ENCODE assay signal across 19 mouse cellular contexts in the genomic region with DNA sequence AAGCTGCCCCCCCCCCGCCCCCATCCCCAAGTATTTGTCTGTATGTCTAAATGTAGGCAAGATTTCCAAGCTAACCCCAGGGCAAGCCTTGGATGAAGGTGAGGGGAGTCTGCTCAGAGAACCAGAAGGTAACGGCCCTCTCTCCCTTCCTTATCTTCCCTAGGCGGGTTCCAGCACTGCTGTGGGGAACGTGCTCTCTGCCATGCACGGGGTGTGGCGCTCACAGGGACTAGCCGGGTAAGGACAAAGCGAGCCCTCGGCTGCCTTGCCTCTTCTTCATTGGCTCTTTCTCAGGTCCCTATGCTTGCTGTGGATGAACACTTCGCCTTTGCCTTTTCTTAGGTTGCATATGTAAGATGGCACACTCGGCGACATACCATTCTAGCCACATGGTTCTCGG.
DNase-seq lines count a peak whose midpoint lies in the region; ATAC-seq lines count a peak whose summit lies in the region.
"Had no signal": no experiment of that assay in that cellular context is flagged by ENCODE, and none has a peak within 500 bp of the region (broad histone marks: within the 10 kb centered on the region; RNA-seq: fewer than 3 reads in every experiment).

No protein-coding gene starts in this region.

- peaks cover 35% of the 10 kb centered on the region for H3K4me1 ChIP-seq in heart, embryonic 16.5 days (ENCODE audit: control insufficient read depth, insufficient read depth, low read length)

- H3K36me3 ChIP-seq in heart, embryonic 16.5 days (ENCODE audit: control insufficient read depth, insufficient read depth) = no peaks in the 10 kb centered on the region
- H3K36me3 ChIP-seq: forebrain, embryonic 15.5 days; hindbrain, embryonic 15.5 days had no signal

- H3K9me3 ChIP-seq in heart, embryonic 16.5 days (replicated peaks; ENCODE audit: control insufficient read depth, low read length) = no peaks in the 10 kb centered on the region
- H3K9me3 ChIP-seq: embryonic facial prominence, embryonic 12.5 days; forebrain, embryonic 15.5 days; heart, embryonic 15.5 days; hindbrain, embryonic 15.5 days had no signal

- no peak overlapping the region for H3K9ac ChIP-seq in heart, embryonic 16.5 days (ENCODE audit: low read length)
- H3K9ac ChIP-seq: embryonic facial prominence, embryonic 12.5 days; forebrain, embryonic 15.5 days; heart, embryonic 15.5 days; hindbrain, embryonic 15.5 days had no signal

- 79% methylated on average over 13 of the region's 13 CpGs for WGBS in heart, embryonic 16.5 days

- no peak overlapping the region for H3K4me3 ChIP-seq in heart, embryonic 16.5 days (ENCODE audit: low read length)
- H3K4me3 ChIP-seq: embryonic facial prominence, embryonic 12.5 days; forebrain, embryonic 15.5 days; heart, embryonic 15.5 days; hindbrain, embryonic 15.5 days had no signal

- H3K27ac ChIP-seq in heart, embryonic 16.5 days (ENCODE audit: low read length) = no peak overlapping the region
- H3K27ac ChIP-seq: embryonic facial prominence, embryonic 12.5 days; forebrain, embryonic 15.5 days; heart, embryonic 15.5 days; hindbrain, embryonic 15.5 days had no signal

- no peak for ATAC-seq in CD4-positive, CD25-positive, alpha-beta regulatory T cell, adult 4 months
- 0 out of 2 replicates have a peak, but pooled peaks have one; percentile 28 for ATAC-seq in heart, embryonic 16.5 days (replicated peaks; ENCODE audit: extremely low read depth, insufficient read depth, low FRiP score)
- ATAC-seq in megakaryocyte progenitor cell, adult 5-6 weeks (replicated peaks; ENCODE audit: poor library complexity) = peak; percentile 33; the same call in 1 of the 2 replicates
- ATAC-seq: forebrain, embryonic 15.5 days had no signal

- peak; percentile 1 for DNase-seq in CD4-positive, CD25-positive, alpha-beta regulatory T cell, adult 2 months (ENCODE audit: low read depth, low spot score)
- no peak for DNase-seq in heart, adult 8-10 months (ENCODE audit: low spot score)
- DNase-seq in R1 (ENCODE audit: low read depth, low spot score) = peak; percentile 21
- DNase-seq in layer of hippocampus, postnatal 36 days = no peak
- DNase-seq: adrenal gland, postnatal 10 days; B cell, adult 2 months; cerebellum, adult 11 months; cerebellum, adult 9-10 months; cerebellum, postnatal 25 days; gastrocnemius, postnatal 14 days; heart, postnatal 36 days had no signal

- H3K27me3 ChIP-seq in heart, embryonic 16.5 days (ENCODE audit: control insufficient read depth, insufficient read depth, low read length) = no peaks in the 10 kb centered on the region
- H3K27me3 ChIP-seq: CH12.LX; embryonic facial prominence, embryonic 12.5 days; forebrain, embryonic 15.5 days; heart, embryonic 15.5 days; hindbrain, embryonic 15.5 days had no signal

- no peak overlapping the region for H3K4me2 ChIP-seq in heart, embryonic 16.5 days (ENCODE audit: low read depth, low read length)
- H3K4me2 ChIP-seq: embryonic facial prominence, embryonic 12.5 days; forebrain, embryonic 15.5 days; heart, embryonic 15.5 days; hindbrain, embryonic 15.5 days had no signal

Comparison
In these comparisons a context has a peak if more than half of its experiments do, and no peak if none do; other contexts are left out.
1. DNase-seq: peak in CD4-positive, CD25-positive, alpha-beta regulatory T cell, adult 2 months (single experiment) and R1 (single experiment); none in heart, adult 8-10 months (single experiment) and layer of hippocampus, postnatal 36 days (0 of 2).